Mouse (Mus musculus): Measurements from ENCODE around the gene Lgals3bp. TPM values are rescaled to one million over a fixed set of nuclear protein-coding genes. Genes with fewer than 3 reads are reported as not detected.

The Lgals3bp gene
- total RNA-seq, 2 experiments from 2014 or later, result 11.1 to 14.4 TPM

DNA sequence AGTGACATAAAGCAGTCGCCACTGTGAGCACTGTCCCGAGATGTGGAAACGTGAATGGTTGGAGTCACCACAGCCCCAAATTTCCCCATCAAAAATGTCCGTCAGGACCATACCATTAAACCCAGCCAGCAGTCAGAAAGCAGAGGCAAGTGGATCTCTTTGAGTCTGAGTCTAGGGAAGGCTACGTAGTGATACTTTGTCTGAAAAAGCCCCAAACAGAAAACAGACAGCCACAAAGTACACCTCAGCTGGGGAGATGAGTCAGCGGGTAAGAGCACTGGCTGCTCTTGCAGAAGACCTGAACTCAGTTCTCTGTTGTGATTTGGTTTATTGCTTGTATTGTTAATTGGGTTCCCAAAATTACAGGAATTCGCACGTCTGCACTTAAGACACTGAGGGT lies 35.3 kb downstream of the Lgals3bp start:
- DNase-seq (ENCODE audit: low spot score in 2 of 2), result no peak

DNA sequence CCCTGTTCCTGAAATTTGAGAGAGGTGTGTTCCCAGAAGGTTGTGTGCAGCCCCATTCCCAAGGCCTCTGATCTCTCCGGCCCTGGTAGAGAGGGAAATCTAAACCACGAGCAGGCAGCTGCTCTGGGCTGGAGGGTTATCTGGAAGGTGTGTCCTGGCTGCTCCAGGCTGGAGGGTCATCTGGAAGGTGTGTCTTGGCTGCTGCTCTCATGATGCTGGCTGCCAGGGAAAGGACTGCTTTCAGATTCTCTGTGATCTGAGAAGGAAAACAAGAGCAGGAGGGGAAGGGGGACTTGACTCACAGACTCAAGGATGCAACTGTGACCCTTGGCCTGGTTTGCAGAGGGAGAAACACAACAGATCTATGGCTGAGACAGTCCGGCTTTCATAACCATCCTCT lies 35.8 kb downstream of the Lgals3bp start:
- no peak for DNase-seq (ENCODE audit: low spot score in 2 of 2)

DNA sequence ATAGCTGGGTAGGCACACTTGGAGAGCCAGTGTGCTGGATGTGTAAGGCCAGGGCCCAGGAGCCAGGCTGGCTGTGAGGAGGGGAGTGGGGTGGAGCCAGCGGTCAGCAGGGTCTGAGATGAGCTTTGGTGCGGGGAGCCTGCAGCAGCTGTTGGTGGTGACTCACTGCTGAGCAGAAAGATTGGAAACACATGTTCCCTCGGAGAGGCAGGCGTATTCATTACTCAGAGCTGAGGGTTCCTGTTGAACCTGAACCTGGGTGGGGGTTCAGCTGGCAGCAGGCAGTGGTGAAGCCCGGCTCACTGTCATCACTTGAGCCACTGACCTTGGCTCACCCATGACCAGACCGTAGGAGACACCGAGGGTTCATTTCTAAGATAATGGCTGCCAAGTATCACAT lies 36.7 kb downstream of the Lgals3bp start:
- no peak for DNase-seq (ENCODE audit: low spot score in 2 of 2)

DNA sequence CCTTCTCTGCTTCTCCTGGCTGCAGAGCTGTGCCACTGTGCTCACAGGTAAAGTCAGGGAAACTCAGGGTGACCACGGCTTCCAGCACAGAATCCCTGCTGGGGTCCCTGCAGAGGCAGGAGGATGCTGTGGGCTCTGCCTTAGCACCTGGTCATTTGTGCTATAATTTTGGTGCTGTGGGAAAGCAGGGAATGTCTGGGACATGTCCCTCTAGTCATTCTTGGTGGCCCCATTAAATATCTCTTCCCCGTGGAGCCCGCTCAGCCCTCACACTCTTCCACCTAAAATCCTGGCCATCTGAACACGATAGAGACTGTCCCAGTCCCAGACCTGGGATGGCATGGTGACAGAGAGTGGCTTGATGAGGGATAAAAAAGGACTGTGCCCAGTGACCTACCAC lies 37.9 kb downstream of the Lgals3bp start:
- no peak for DNase-seq (ENCODE audit: low spot score in 2 of 2)

DNA sequence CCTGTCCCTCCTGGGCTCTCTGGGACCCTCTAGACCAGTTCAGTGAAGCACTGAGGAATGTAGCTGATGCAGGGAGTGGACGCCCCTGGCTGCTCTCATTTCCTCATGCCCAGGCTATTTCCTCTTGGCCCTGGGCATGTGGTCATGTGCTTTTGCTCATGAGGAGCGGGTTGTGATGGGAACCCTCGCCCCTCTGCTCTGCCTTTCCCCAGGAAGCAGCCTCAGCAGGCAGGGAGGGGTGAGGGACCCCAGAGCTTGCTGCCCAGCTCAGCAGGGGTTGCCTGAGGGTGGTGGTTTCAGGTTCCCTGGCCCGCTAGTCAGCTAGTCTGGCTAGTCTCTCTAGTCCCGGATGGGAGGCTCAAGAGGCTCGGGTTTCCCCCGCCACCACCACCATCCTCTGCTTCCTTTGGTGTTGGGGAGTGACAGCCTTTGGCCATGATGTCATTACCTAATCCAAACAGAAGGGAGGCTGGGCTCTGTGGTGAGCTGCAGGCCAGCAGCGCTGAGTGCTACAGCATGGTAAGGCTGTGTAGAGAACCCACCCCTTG lies 38.8 kb downstream of the Lgals3bp start:
- DNase-seq (ENCODE audit: low spot score in 2 of 2), result no peak

DNA sequence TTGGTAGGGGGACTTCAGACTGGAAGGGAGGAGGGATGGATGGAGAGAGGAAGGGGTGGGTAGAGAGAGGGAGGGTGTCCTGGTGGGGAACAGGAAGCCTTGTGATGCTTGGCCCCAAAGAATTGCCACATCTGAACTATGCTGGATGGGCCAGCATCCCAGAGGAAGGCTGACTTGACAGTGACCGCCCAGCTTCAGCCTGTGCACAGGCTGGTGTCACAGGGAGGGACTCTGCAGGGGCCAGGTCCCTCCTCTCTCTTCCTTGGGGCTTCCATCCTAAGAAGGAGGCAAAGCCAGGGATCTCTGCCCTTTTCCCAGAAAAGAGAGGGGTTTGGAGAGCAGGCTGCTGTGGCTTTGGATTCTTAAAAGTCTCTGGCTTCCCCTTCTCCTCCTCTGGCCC lies 39.4 kb downstream of the Lgals3bp start:
- DNase-seq (ENCODE audit: low spot score in 2 of 2), result no peak

DNA sequence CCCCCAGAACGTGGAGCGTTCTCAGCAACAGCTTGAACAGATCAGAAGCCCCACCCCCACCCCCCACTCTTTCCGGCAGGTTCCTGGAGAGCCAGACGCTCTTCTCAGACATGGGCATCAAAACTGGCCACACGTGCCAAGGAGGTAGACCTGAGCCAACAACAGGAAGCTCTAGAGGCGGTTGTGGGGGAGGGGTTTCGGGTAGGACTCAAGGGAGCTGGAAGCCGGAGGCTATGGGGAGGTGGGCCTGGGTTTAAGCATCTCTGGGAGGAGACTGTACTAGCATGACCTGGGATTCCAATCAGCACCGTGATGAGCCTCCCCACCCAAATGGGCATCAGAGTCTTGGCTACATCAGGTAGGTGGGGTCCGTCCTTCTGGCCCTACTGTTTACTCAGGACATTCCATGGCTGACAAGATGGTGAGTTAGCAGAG lies 41.0 kb downstream of the Lgals3bp start:
- no peak for DNase-seq (ENCODE audit: low spot score in 2 of 2)

DNA sequence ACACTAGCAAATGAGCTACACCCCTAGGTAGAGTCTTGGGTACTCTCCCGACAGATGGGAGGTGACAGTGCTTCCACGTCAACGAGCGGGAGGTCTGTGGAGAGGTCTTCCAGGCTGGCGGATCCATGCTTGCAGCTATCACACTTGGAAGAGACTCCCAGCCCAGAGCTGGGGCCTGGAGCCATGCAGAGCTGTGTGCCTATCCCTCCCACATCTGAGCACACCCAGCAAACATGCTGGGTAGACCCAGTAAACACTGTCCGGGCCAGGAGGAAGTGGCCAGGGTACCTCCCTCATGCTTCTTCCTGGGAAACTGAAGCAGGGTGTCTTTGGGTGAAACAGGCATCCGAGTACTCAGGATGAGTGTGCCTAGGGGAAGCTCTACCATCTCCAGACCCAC lies 41.4 kb downstream of the Lgals3bp start:
- no peak for DNase-seq (ENCODE audit: low spot score in 2 of 2)

DNA sequence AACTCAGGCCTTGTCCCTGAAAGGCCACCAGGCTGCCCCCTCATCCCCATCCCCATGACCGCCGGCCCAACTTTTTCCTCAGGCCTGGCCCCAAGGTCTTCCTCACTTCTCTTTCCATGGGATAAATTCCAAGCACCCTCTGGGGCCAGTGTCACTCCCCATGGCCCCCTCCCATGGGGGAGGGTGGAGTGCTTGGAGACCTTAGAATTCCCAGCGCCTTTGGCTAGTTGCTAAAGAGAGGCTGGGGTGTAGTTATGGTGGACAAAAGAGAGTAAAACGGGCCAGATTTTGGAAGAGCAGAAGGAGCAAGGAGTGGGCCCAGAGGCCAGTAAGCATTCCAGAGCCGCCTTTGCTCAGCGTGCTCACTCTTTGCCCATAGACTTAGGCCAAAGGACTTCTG lies 46.3 kb downstream of the Lgals3bp start, which contains the start of gene Timp2:
Gene Timp2, minus strand, starts transcription at position 101 of the 400 bp plus-strand sequence.
- DNase-seq (ENCODE audit: low spot score in 2 of 2), result no peak

DNA sequence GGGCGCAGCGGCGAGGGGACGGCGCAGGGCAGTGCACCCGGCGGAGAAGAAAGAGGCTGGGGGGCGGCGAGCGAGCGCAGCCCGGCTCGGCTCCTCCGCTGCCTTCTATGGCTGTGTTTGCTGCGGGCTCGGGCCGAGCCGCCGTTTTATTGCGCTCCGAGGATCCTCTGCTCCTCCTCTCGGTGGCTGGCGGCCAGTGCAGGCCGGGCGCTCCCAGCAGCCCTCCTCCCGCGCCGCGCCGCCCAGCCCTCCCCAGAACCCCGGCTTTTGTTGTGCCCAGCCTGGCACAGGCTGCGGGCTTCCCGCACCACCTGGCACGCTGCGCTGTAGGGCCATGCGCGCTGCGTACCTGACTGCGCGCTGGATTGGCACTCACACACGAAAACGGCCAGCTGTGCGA lies 46.7 kb downstream of the Lgals3bp start:
- DNase-seq (ENCODE audit: low spot score in 2 of 2), result peak; percentile 82 to 88

DNA sequence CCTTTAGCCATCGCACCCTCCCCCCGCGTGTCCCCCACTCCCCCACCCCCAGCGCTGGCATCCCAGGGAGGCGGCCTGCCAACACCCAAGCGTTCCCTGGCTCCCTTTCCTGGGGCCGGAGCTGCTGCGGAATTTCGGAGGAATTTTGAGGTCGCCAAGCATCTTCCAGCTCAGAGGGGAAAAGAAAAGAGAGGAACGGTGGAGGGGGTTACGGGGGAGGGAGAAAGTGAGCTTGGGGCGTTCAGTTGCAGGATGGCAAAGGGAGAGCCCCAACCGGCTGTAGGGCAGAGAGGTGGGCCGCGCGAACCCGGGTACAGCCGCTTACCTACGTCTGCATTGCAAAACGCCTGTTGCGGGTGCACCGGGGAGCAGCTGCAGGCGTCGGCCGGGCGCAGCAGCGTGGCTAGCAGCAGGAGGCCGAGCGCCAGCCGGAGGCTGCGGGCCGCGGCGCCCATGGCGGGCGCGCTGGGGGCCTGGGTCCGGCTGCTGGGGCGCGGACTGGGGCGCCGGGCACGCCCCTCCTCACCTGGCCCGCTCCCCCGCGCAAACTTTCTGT lies 47.2 kb downstream of the Lgals3bp start:
- DNase-seq (ENCODE audit: low spot score in 2 of 2), result no peak

DNA sequence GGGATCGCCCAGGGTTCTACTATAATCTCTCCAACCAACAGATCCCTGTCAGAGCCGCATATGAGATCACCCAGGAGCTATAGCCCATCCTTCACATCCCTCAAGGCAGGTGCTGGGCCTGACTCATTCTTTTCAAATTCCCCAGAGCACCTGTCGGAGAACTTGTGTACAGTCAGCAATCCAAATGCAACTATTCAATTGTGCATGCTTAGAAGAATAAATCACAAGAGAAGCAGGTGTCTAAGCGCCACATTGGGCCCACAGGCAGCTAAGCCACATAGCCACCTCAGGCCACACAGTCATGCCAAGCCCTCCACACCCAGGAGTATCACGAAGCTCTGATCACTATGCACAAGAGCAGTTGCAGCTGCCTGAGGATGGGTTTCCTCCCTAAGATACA lies 52.4 kb downstream of the Lgals3bp start:
- no peak for DNase-seq (ENCODE audit: low spot score in 2 of 2)

DNA sequence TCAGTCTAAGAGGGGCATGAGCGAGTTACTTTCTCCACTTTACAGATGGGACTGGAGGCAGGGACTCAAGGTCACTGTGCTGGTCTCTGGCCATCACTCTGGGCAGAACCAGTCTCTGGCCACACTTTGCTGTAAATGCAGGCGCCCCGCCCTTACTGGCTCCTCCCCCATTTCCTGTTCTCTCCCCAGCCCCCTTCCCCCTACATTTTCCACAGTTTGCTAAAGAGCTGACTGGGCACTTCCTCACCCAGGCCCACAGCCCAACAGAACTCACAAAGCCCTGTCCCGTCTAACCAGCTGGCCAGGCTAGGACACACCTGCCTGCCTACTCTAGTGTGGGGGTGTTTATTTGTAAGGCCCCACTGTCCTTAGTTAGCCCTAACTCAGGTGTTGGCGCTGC lies 53.0 kb downstream of the Lgals3bp start:
- no peak for DNase-seq (ENCODE audit: low spot score in 2 of 2)

DNA sequence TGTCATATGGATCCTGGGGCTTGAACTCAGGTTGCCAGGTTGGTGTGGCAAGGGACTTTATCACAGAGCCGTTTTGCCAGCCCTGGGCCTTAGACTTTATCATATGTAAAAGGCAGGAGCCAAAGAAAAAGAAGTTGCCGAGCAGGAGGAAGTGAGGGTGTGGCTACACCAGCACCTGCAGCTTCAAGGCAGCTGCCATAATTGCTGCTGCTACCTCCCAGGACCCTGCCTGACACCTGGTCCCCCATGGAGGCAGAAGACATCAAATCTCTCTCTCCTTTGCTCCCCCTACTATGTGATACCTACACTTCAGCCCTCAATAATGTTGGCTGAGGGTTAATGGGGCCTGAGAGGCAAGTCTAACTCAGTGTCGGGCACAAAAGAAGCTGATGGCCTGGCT lies 53.5 kb downstream of the Lgals3bp start:
- DNase-seq (ENCODE audit: low spot score in 2 of 2), result no peak

DNA sequence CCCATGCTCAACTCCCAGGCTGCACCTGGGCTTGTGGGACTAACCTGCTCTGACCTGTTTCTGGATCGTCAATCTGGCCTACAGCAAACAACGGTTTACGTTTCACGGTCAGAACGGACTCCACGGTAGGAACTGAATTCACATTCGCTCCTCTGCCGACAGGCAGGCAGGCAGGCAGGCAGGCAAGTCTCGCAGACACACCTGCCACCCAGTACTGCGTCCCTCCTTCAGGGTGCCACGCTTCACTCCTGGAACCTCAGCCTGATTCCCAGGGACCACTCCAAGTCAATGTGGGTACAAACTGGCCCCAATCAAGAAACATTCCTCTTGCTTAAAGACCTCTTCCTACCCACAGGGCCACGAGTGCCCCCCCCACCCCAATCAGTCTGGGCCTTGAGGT lies 54.0 kb downstream of the Lgals3bp start:
- DNase-seq (ENCODE audit: low spot score in 2 of 2), result no peak

DNA sequence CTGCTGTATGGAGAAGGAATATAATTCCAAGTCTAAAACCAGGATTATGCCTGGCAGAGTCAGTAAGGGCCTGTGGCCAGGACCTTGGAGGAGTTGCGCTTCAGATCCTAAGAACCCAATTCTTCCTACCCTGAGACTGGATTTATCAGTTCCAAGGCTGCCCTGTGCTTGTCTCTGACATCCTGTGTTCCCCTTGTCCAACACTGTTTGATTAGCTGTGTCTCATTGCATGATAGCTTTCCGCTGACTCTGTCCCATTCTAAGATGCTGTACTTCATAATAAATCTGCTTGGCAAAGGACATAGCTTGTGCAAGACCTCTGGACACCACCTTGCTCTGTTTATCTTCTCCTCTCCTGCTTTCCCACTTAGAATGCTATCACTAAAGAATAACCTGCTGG lies 54.5 kb downstream of the Lgals3bp start:
- DNase-seq (ENCODE audit: low spot score in 2 of 2), result no peak

DNA sequence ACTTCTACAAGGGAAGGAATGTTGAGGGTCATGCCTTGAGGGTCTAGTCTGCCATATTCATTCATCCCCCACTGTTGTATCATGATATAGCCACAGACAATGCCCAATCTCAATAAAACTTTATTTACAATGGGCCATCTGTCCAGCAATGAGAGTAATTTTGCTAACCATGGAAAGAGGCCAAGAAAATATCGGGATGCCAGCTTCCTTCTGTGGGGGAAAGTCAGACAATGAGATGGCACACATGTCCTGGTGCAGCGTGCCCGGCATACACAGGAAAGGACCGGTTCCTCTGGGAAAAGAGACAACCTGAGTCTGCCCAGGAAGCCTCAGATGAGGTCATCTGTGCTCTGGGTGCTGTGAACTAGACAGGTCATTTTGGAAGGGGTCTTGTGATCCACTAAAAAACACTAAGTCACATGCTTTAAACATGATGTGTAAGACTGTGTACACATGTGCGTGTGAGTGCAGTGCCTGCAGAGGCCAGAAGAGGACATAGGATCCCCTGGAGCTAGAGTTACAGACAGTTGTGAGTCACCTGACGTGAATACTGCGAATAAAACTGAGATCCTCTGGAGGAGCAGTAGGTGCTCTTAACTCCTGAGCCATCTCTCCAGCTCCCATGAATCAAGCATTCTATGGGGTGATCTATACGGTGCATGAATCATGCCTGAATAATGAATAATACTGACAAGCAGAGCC lies 55.3 kb downstream of the Lgals3bp start:
- no peak for DNase-seq (ENCODE audit: low spot score in 2 of 2)

DNA sequence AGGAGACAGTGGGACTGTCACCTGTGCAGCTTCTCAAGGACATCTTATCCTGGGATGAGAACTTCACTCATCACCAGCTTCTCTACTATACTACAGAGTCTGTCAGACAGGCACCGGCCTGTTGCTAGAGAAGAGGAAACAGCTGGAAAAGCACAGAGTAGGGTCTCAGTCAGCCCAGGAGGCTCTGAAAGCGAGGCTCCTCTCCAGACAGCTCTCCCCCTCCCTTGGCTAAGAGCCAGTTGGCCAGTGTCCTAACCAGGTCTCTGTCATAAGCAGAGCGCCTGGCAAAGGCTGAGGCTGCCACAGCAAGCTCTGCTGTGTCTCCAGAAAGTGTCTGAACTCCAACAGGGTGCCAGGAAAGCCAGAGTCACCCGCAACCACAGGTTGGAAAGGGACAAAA lies 56.2 kb downstream of the Lgals3bp start:
- peak; percentile 46 to 63 for DNase-seq (ENCODE audit: low spot score in 2 of 2)

DNA sequence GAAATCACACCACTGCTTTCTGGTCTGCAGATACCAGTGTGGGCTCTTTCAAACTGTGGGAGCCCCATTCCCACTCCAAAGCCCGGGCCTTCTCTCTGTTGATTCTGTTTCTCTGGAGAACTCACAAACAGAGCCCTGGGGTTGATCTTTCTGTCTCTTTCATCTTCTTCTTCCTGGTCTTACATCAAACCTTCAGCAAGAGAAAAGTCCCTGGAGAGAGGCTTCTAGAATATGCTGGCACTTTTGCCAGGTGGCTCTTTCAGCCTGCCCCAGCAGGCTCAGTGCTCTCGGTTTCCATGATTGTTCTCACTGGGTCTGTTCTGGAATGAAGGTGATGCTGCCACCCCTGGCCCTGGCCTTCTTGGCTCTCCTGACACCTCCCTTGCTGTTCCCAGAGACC lies 58.3 kb downstream of the Lgals3bp start:
- no peak for DNase-seq (ENCODE audit: low spot score in 2 of 2)
